Mouse (Mus musculus) layer of hippocampus, postnatal 10 days (tissue): ENCODE data around the gene Tlcd1. TPM values are rescaled to one million over a fixed set of nuclear protein-coding genes. Genes with fewer than 3 reads are reported as not detected.
"Not testable (repeated sequence)": the region's sequence is repeated elsewhere in the genome, so short reads cannot be mapped to it uniquely, and the experiment has no call there.

Experiments
- DNase-seq, 2 experiments: peaks; one replicate each; pipeline ENCODE4 v3.0.0; 2021; ENCODE audit warnings: low spot score in 2 of 2
- long read RNA-seq: library from polyadenylated mRNA; stranded (forward); transcript quantifications from one replicate; pipeline ENCODE4 v2.0.0, GENCODE M21; 2023
- total RNA-seq, 2 experiments: library from RNA; stranded (reverse); gene quantifications; 2 replicates each; pipeline ENCODE4 v1.2.3; 2021

The Tlcd1 gene
- total RNA-seq, result 10 to 100 TPM; 37.0 to 38.8 TPM
- long read RNA-seq, transcript Tlcd1-204 (4 exons, 1,412 nt), result major isoform, 35 of 48 reads
- long read RNA-seq, partial matches to known transcripts, result 1 of 48 reads
- long read RNA-seq, other reads (novel, unspliced or antisense), result 6 of 48 reads

DNA sequence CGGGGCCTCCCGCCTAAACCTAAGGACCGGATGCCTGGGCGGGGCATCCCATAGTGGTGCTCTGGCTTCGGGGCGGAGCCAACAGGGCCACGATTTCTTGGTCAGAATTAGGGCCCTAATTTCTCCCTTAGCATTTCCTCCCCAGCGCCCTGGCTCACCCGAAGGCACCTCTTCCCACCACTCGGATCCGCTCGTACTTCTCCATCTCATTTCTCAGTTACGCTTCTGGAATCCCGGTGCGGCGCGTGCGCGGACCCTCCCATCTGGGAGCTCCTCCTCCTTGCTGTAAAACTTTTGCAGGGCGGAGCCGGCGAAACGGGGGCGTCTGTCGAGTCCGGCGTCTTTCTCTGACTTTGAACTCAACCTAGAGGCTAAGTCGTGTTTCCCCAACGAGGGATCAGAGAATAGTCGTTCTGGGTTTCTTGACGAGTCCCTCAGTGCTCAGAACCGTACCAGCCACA is at the start of gene Tlcd1, which contains the start of gene Nek8:
Tlcd1 (plus strand) TSS at position 310 of the 461 bp plus-strand sequence.
Nek8 (minus strand) TSS at position 274 of the 461 bp plus-strand sequence.
- peak; percentile 74 to 84 for DNase-seq

DNA sequence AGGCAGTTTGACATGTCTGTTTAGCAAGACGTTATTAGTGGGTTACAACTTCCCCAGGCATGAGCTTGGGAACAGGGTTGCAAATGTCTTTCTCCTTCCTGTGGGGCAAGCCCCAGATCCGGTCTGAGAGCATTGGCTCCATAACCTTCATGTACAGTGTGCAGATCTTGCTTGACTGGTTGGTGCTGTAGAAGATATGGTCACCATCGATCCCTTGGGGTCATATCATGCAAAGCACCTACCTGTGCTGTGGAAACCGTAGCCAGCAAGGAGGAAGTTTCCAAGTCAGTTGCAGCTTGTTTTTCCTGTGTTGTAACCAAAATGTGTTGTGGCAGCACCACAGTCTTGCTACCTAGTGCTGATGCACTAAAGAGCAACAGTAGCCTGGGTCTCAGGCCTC is 49.8 kb upstream of the Tlcd1 start:
- DNase-seq, result no peak

- no peak for DNase-seq
Measured at GRCm38 (mm10) chr11:78129458-78129857, 47.1 kb upstream of the Tlcd1 start.

GRCm38 (mm10) chr11:78133915-78134314 is 42.6 kb upstream of the Tlcd1 start:
- no peak for DNase-seq

GRCm38 (mm10) chr11:78134344-78134743 is 42.2 kb upstream of the Tlcd1 start:
- no peak for DNase-seq

DNA sequence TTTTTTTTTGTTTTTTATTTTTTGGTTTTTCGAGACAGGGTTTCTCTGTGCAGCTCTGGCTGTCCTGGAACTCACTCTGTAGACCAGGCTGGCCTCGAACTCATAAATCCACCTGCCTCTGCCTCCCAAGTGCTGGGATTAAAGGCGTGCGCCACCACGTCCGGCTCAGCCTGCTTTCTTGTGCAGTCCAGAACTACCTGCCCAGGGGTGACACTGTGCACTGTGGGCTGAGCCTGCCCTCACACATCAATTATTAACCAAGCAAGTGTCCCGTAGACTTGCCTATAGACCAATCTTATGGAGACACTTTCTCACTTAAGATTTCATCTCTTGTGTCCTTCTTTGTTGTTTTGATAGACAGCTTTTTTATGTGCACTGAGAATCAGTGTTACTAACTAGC is 41.2 kb upstream of the Tlcd1 start:
- DNase-seq, result not testable (repeated sequence)

GRCm38 (mm10) chr11:78136132-78136531 is 40.4 kb upstream of the Tlcd1 start:
- DNase-seq, result no peak

DNA sequence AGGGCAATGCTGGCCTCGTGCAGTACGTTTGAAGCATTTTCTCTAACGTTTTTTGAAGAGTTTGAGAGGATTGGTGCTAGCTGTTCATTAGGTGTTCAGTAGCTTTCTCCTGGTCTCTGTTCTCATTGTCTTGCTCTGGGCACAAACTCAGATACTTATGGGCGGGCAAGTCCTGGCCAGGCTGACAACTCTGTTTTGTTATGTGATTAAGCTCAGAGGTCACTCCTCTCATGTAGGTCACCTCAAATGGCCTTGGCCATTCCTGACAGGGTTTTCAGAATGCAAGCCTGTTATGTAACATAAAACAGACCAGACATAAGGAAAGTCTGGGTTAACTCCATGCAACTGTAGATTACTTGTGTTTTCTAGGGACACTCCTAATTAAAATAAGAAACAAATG is 38.9 kb upstream of the Tlcd1 start:
- no peak for DNase-seq

- DNase-seq, result no peak
Measured at GRCm38 (mm10) chr11:78138023-78138422, 38.5 kb upstream of the Tlcd1 start.

DNA sequence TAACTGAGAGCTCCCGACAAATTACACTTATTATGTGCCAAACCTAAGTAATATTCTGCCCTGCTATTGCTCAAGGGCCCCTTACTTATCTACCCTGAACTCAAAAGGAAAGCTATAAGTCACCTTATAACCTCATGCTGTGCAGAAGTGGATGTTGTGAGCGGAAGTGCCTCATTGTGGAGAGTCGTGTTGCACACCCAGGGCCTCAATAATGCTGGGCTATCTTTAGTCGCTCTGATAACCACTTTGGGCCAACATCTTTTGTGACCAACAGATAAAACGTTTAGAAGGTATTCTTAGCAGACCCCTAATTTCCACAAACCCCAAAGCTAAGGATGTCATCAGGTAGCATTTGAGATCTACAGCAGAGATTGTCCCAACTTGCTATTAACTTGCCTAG is 35.8 kb upstream of the Tlcd1 start:
- DNase-seq, result no peak

DNA sequence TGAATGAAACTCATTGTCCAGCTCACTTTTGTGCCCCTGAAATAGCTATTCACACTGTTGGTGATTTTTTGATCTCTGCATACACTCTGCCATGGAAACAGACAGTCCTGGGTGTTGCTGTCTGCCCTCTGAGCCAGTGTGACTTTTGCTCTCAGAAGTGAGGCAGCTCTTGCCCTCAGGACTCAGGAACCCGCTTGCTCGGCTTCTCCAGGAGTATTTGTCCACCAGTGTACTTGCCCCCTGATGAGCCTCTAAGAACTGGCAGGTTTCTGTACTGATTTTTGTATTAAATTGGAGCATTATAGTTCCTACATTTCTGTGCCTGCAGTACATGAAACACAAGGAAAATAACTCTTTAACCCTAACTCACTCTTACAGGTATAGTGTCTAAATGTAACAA is 33.0 kb upstream of the Tlcd1 start:
- DNase-seq, result no peak

- DNase-seq, result no peak
Measured at GRCm38 (mm10) chr11:78146168-78146567, 30.3 kb upstream of the Tlcd1 start.

GRCm38 (mm10) chr11:78146707-78147543 is 29.6 kb upstream of the Tlcd1 start:
- DNase-seq, result no peak

DNA sequence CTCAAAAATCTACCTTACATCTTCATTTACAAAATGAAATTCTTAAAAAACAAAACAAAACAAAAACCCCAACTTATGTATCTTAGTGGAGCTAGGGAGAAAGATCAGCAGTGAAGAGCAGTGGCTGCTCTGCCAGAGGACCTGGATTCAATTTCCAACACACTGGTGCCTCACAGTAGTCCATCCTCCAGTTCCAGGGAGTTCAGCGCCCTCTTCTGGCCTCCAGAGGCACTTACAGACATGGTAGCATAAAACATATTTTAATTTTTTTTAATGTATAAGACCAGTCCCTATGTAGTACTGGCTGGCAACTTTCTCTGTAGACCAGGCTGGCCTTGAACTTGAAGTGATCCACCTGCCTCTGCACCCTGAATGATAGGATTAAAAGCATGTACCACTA is 25.4 kb upstream of the Tlcd1 start:
- no peak for DNase-seq

DNA sequence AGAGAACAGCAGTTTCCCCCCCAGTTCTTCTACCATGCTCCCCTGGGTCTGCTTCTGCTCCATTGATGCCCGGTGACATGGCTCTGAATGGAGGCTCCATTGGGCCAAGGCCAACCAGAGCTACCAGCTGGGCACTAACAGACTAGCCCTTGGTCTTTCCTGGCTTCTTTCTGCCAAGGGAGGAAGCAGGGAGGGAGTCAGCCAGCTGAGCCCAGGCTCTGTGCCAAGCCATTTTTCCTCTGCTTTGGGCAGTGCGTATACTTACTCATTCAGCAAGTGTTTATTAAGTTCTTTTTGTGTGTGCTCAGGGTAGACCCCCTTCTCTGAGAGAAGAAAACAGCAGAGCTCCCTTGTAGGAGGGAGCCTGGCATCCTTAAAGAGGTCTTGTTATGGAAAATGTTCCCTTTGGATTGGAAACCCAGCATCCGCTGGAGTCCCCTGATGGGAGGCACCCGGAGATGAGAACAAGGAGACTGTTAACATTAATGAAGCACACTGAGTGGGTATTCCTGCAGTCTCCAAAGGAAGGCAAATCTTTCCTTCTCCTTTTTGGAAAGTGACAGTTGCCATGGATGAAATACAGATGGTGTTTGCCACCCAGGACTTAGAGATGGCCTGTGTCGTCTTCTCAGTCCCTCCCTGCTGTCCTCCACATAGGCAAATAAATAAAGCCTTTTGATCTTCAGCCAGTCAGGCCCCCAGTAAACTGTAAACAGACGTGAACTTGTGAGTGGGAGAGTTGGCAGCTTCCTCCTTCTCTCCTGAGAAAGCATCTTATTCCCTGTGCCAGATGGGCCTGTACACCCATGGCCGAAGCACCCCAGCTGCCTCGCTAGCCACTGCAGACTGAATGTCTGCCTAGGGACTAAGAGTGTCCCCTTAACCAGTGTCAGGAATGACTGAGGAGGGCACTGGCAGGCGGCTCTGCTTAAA is 23.9 kb upstream of the Tlcd1 start:
- peak; percentile 88 to 90 for DNase-seq

DNA sequence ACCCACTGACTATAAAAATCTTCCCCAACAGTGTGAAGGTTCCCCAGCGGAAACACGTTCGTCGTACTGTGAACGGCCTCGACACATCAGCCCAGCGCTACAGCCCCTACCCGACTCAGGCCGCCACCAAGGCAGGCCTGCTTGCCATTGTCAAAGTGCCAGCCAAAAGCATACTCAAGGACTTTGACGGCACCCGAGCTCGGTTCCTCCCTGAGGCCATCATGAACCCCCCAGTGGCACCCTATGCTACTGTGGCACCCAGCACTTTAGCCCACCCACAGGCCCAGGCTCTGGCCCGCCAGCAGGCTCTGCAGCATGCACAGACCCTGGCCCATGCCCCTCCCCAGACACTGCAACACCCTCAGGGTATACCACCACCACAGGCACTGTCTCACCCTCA is 22.7 kb upstream of the Tlcd1 start:
- no peak for DNase-seq

GRCm38 (mm10) chr11:78155674-78156073 is 20.8 kb upstream of the Tlcd1 start:
- DNase-seq, result no peak

DNA sequence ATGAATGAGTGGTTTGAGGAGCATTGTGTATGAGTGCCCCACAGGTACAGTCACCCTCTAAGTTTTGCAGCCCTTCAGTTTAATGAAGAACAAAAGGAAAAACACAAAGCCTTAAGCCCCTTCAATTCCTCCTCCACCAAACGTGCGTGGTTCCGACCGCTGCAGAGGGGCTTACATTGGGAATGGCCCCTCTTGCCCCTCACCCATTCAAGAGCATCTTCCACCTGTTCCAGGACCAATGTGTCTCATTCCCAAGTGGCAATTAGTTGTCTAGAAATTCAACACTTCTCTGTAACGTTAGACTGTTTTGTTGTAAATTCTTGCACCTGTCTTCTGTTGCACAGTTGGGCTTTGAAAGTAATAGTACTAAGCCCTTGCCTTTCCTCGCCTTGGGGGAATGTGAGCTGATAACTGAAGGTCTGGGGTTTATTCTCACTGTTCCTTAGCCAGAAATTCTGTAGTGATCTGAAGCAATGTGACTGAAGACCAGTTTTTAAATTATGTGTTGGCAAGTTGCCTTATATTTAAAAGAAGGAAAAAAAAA is 20.3 kb upstream of the Tlcd1 start:
- no peak for DNase-seq

DNA sequence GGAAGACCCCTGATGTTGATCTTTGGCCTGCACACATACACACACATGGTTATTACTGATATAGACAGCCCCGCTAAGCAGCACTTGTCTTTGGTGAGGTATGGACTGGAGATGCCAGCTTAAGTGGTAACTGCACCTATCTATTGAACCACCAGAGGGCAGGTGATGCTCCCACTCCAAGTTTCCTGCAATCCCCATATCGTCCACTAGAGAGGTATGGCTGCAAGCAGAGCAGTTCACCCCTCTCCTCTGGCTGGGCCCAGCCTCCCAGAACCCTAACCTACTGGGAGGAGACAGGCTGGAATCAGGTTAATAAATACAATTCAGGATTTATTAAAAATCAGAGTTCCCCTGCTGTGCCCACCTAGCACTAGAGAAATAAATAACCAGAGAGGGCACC is 17.4 kb upstream of the Tlcd1 start:
- DNase-seq, result peak; percentile 81 to 86

- DNase-seq, result no peak
Measured at GRCm38 (mm10) chr11:78159557-78159956, 17.0 kb upstream of the Tlcd1 start.

DNA sequence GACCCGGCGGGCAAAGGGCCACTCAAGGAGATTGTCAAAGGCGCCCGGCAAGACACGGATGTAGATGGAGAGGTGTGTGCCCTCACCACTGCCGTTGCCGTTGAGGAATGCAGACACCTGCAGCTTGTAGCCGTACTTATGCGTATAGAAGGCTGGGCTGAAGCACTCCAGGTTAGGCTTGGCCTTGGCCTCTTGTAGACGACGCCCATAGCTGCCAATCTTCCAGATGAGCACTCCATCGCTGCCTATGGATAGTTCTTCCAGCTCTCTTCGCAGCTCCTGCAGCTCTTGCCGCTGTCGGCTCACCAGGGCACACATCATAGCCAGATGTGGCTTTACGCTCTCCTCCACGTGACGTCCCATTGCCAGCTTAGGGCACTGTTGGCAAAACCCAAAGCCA is 16.3 kb upstream of the Tlcd1 start:
- DNase-seq, result no peak
